Mouse (Mus musculus): ENCODE measurements around the gene Hs1bp3. TPM values are rescaled to one million over a fixed set of nuclear protein-coding genes. Genes with fewer than 3 reads are reported as not detected.
A peak's percentile ranks its signal among the peaks of the same experiment; 100 is the strongest.

The Hs1bp3 gene
- total and polyA plus RNA-seq, 2 experiments from 2014 or later, result 5.8 to 7.0 TPM

GRCm38 (mm10) chr12:8281225-8282017, 31.8 kb upstream of the Hs1bp3 start:
- 88% methylated on average over 15 of the region's 15 CpGs for WGBS
- Histone ChIP-seq H3K9ac (no peak overlapping the region), H3K4me2 (ENCODE audit: low read depth) (no peak overlapping the region), H3K27me3 (ENCODE audit: insufficient read depth, low read length) (no peaks in the 10 kb centered on the region), H3K27ac (ENCODE audit: low read depth, low read length) (no peak overlapping the region), H3K36me3 (ENCODE audit: insufficient read depth) (peaks cover 15% of the 10 kb centered on the region; the same call in 1 of the 2 replicates), H3K4me3 (ENCODE audit: low read depth, low read length) (no peak overlapping the region), H3K4me1 (ENCODE audit: insufficient read depth) (no peaks in the 10 kb centered on the region), H3K9me3 (ENCODE audit: low read length) (no peaks in the 10 kb centered on the region)
- no peak for DNase-seq
- no peak for TF ChIP-seq CTCF (IDR thresholded peaks at IDR 0.05; ENCODE audit: low read depth)
- no peak for ATAC-seq

DNA sequence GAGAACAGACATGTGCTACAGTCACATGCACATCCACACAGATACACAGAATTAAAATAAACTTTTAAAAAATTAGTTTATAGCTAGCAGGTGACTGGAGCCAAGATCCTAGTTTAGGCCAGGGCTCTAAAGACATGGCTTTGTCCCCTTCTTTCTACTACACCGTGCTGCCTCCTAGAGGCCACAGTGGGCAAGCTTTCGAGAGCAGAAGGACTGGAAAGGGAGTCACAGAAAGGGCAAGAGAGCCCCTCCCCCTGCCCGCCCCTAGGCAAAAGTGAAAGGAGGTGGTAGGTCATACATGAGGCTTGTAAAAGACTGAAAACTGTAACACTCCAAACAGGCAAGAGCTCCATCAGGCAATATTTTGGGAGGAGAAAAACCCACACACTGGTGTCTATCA, 25.3 kb upstream of the Hs1bp3 start:
- DNase-seq (no peak), ATAC-seq (no peak)
- H3K4me1 ChIP-seq (ENCODE audit: insufficient read depth), result no peaks in the 10 kb centered on the region
- 67% methylated on average over 3 of the region's 3 CpGs for WGBS
- 0 out of 2 replicates have a peak, but pooled peaks cover 3% of the 10 kb centered on the region for H3K36me3 ChIP-seq (ENCODE audit: insufficient read depth)
- no peak overlapping the region for H3K4me3 ChIP-seq (ENCODE audit: low read depth, low read length)
- H3K9ac ChIP-seq, result no peak overlapping the region
- H3K4me2 ChIP-seq (ENCODE audit: low read depth), result no peak overlapping the region
- TF ChIP-seq CTCF (IDR thresholded peaks at IDR 0.05; ENCODE audit: low read depth), result no peak
- no peak overlapping the region for H3K27ac ChIP-seq (ENCODE audit: low read depth, low read length)
- H3K27me3 ChIP-seq (ENCODE audit: insufficient read depth, low read length), result no peaks in the 10 kb centered on the region
- H3K9me3 ChIP-seq (ENCODE audit: low read length), result no peaks in the 10 kb centered on the region

GRCm38 (mm10) chr12:8289099-8289498, 24.1 kb upstream of the Hs1bp3 start:
- ATAC-seq, result no peak
- Histone ChIP-seq H3K4me1 (ENCODE audit: insufficient read depth) (no peaks in the 10 kb centered on the region), H3K36me3 (ENCODE audit: insufficient read depth) (0 out of 2 replicates have a peak, but pooled peaks cover 3% of the 10 kb centered on the region), H3K4me3 (ENCODE audit: low read depth, low read length) (no peak overlapping the region), H3K27me3 (ENCODE audit: insufficient read depth, low read length) (no peaks in the 10 kb centered on the region), H3K9me3 (ENCODE audit: low read length) (no peaks in the 10 kb centered on the region), H3K4me2 (ENCODE audit: low read depth) (no peak overlapping the region), H3K27ac (ENCODE audit: low read depth, low read length) (no peak overlapping the region), H3K9ac (no peak overlapping the region)
- WGBS, result 70% methylated on average over 6 of the region's 6 CpGs
- no peak for TF ChIP-seq CTCF (IDR thresholded peaks at IDR 0.05; ENCODE audit: low read depth)
- no peak for DNase-seq

DNA sequence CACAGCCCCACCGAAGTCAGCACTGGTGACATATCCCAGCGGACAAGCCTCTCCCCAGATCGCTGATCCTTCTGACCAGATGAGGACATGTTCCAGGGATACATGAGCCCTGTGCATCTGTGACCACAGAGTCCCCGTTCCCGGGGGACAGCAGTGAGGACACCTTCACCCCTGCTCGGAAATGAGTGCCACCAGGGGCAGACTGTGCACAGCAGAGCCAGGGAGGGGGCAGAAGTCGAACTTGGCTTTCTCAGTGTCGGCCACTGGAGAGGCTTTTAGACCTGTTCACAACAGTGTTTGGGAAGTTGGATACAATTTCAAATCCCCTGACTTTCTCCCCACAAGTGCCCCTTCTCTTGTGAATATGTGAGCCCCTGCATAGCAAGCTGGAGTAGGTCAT, 23.7 kb upstream of the Hs1bp3 start:
- Histone ChIP-seq H3K36me3 (ENCODE audit: insufficient read depth) (0 out of 2 replicates have a peak, but pooled peaks cover 3% of the 10 kb centered on the region), H3K4me1 (ENCODE audit: insufficient read depth) (no peaks in the 10 kb centered on the region), H3K4me2 (ENCODE audit: low read depth) (no peak overlapping the region), H3K4me3 (ENCODE audit: low read depth, low read length) (no peak overlapping the region), H3K27me3 (ENCODE audit: insufficient read depth, low read length) (peaks cover 3% of the 10 kb centered on the region; the same call in 1 of the 2 replicates), H3K9ac (no peak overlapping the region), H3K27ac (ENCODE audit: low read depth, low read length) (no peak overlapping the region), H3K9me3 (ENCODE audit: low read length) (no peaks in the 10 kb centered on the region)
- 90% methylated on average over 8 of the region's 8 CpGs for WGBS
- DNase-seq, result no peak
- no peak for ATAC-seq
- TF ChIP-seq CTCF (IDR thresholded peaks at IDR 0.05; ENCODE audit: low read depth), result no peak

GRCm38 (mm10) chr12:8291157-8291853, 21.9 kb upstream of the Hs1bp3 start:
- DNase-seq, result no peak
- peak; percentile 65 for ATAC-seq
- H3K9ac ChIP-seq, result no peak overlapping the region

DNA sequence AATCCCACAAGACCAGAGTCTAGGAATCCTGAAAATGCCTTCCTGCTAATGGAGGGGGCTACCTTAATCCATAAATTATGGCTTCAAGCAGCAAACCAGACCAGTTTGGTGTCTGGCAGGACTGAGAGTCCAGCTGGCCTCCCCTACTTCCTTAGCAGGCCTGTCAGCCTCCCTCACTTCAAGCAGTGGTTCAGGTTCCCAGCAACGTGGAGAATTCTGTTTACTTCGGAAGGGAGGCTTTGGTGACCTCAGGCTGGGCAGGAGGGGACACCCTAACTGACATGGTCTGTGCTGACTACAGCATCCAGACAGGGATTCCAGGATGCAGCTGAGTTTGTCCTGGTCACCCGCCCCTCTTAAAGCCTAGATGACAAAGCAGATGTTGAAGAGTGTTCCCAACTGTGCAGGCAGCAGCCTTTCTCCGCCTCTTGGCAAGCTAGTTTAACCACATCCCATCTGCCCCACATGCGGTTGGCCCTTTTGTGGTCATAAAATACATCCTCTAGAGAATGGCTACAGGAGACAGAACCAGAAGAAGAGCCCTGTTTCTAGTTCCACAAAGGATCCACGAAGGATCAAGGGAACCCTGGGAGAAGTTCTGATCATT, 17.8 kb upstream of the Hs1bp3 start:
- H3K27ac ChIP-seq (ENCODE audit: low read depth, low read length), result no peak overlapping the region
- WGBS, result 54% methylated on average over 6 of the region's 6 CpGs
- no peak overlapping the region for H3K4me3 ChIP-seq (ENCODE audit: low read depth, low read length)
- H3K4me1 ChIP-seq (ENCODE audit: insufficient read depth), result no peaks in the 10 kb centered on the region
- no peaks in the 10 kb centered on the region for H3K9me3 ChIP-seq (ENCODE audit: low read length)
- TF ChIP-seq CTCF (IDR thresholded peaks at IDR 0.05; ENCODE audit: low read depth), result no peak
- H3K9ac ChIP-seq, result no peak overlapping the region
- no peak overlapping the region for H3K4me2 ChIP-seq (ENCODE audit: low read depth)
- no peak for DNase-seq
- no peaks in the 10 kb centered on the region for H3K36me3 ChIP-seq (ENCODE audit: insufficient read depth)
- peaks cover 48% of the 10 kb centered on the region for H3K27me3 ChIP-seq (ENCODE audit: insufficient read depth, low read length)
- no peak for ATAC-seq

More at GRCm38 (mm10) chr12:8291157-8291853, 21.9 kb upstream of the Hs1bp3 start:
- WGBS, result 23% methylated on average over 15 of the region's 15 CpGs
- H3K9me3 ChIP-seq (ENCODE audit: low read length), result no peaks in the 10 kb centered on the region
- H3K4me3 ChIP-seq (ENCODE audit: low read depth, low read length), result no peak overlapping the region
- H3K4me1 ChIP-seq (ENCODE audit: insufficient read depth), result no peaks in the 10 kb centered on the region
- no peaks in the 10 kb centered on the region for H3K36me3 ChIP-seq (ENCODE audit: insufficient read depth)
- H3K4me2 ChIP-seq (ENCODE audit: low read depth), result peak overlapping the region; percentile 20
- TF ChIP-seq CTCF (IDR thresholded peaks at IDR 0.05; ENCODE audit: low read depth), result no peak
- H3K27ac ChIP-seq (ENCODE audit: low read depth, low read length), result no peak overlapping the region
- H3K27me3 ChIP-seq (ENCODE audit: insufficient read depth, low read length), result peaks cover 12% of the 10 kb centered on the region; the same call in 1 of the 2 replicates
